Mouse (Mus musculus) liver, postnatal 0 days (tissue): ENCODE results near the gene Slc25a34. TPM values are rescaled to one million over a fixed set of nuclear protein-coding genes. Genes with fewer than 3 reads are reported as not detected.
A peak's percentile ranks its signal among the peaks of the same experiment; 100 is the strongest.

Source experiments
- ATAC-seq: fragments of 200-750 bp; cut with Nextera tagmentation; 2 replicates; pipeline ENCODE4 v1.8.0; 2017; ENCODE audit warnings: mild to moderate bottlenecking, moderate library complexity
- DNase-seq: peaks from one replicate; pipeline ENCODE4 v3.0.0-alpha.2; 2016
- H3K27ac ChIP-seq: fragments of 300-500 bp; sonication (generic); 2 replicates; pipeline ENCODE4 v1.5.1; 2014; ENCODE audit warnings: antibody characterized with exemption, moderate library complexity, mild to moderate bottlenecking, low read depth
- H3K27me3 ChIP-seq: fragments of 300-500 bp; sonication (generic); 2 replicates; pipeline ENCODE4 v1.6.1; 2014; ENCODE audit warnings: low read length, control low read depth, mixed read lengths; ENCODE audit not compliant: insufficient read depth
- H3K36me3 ChIP-seq: fragments of 300-500 bp; sonication (generic); replicated peaks from 2 replicates; pipeline ENCODE4 v1.6.1; 2014; ENCODE audit warnings: mild to moderate bottlenecking, control low read depth, low read length, moderate library complexity, mixed read lengths; ENCODE audit not compliant: insufficient read depth
- H3K4me1 ChIP-seq: fragments of 300-500 bp; sonication (generic); 2 replicates; pipeline ENCODE4 v1.6.1; 2014; ENCODE audit warnings: antibody characterized with exemption, mild to moderate bottlenecking, control low read depth; ENCODE audit not compliant: insufficient read depth
- H3K4me2 ChIP-seq: fragments of 300-500 bp; sonication (generic); 2 replicates; pipeline ENCODE4 v1.6.1; 2014; ENCODE audit warnings: low read depth, mild to moderate bottlenecking, low read length, moderate library complexity, mixed read lengths
- H3K4me3 ChIP-seq: fragments of 300-500 bp; sonication (generic); 2 replicates; pipeline ENCODE4 v1.5.1; 2014; ENCODE audit warnings: low read depth, low read length
- H3K9ac ChIP-seq: fragments of 300-500 bp; sonication (generic); replicated peaks from 2 replicates; pipeline ENCODE4 v1.6.1; 2014; ENCODE audit warnings: mild to moderate bottlenecking, moderate library complexity
- H3K9me3 ChIP-seq: fragments of 300-500 bp; sonication (generic); 2 replicates; pipeline ENCODE4 v1.6.1; 2016; ENCODE audit warnings: mild to moderate bottlenecking, control low read depth, low read length, mixed read lengths
- CTCF ChIP-seq: sonication (generic); IDR thresholded peaks from 2 replicates; pipeline ENCODE4 v1.5.1; 2016; ENCODE audit warnings: antibody characterized with exemption, low read depth
- EP300 ChIP-seq: IDR thresholded peaks from 2 replicates; pipeline ENCODE4 v1.6.1; 2016; ENCODE audit warnings: antibody characterized with exemption, low read depth, mild to moderate bottlenecking
- WGBS: fragments of 180-500 bp; shearing (Covaris S2); extraction: QIAGEN DNeasy Blood & Tissue Kit; methylation state at CpG from one replicate; pipeline ENCODE4 v1.1.7; 2014; ENCODE audit not compliant: insufficient replicate concordance; 5-methylcytosine and 5-hydroxymethylcytosine counted together
- polyA plus RNA-seq: library from polyadenylated mRNA; unstranded; fragments of >200 nt; fragmentation: Nextera tagmentation; extraction: Ambion mirVana; gene quantifications from 2 replicates; pipeline ENCODE4 v1.2.1, GENCODE M21; 2015

The Slc25a34 gene
- polyA plus RNA-seq, 1 experiment from 2014 or later = 0.40 TPM

GRCm38 (mm10) chr4:141627502-141627901, 3.9 kb upstream of the Slc25a34 start:
- no peak for DNase-seq
- TF ChIP-seq EP300 = no peak
- Histone ChIP-seq H3K9me3 (no peaks in the 10 kb centered on the region), H3K27ac (no peak overlapping the region), H3K9ac (no peak overlapping the region), H3K27me3 (no peaks in the 10 kb centered on the region), H3K4me1 (peaks cover 10% of the 10 kb centered on the region), H3K36me3 (peaks cover 49% of the 10 kb centered on the region), H3K4me2 (no peak overlapping the region), H3K4me3 (no peak overlapping the region)
- no peak for ATAC-seq
- WGBS = 89% methylated on average over 5 of the region's 5 CpGs

- no peak for TF ChIP-seq CTCF
- no peak for TF ChIP-seq EP300
- no peak overlapping the region for H3K4me3 ChIP-seq
- H3K27me3 ChIP-seq = no peaks in the 10 kb centered on the region
- no peaks in the 10 kb centered on the region for H3K9me3 ChIP-seq
- DNase-seq (no peak), ATAC-seq (no peak)
- no peak overlapping the region for H3K27ac ChIP-seq
- peaks cover 33% of the 10 kb centered on the region for H3K36me3 ChIP-seq
- 83% methylated on average over 16 of the region's 16 CpGs for WGBS
- no peak overlapping the region for H3K4me2 ChIP-seq
- H3K4me1 ChIP-seq = peaks cover 10% of the 10 kb centered on the region
- H3K9ac ChIP-seq = no peak overlapping the region
Measured at GRCm38 (mm10) chr4:141625774-141626550, 2.3 kb upstream of the Slc25a34 start.

DNA sequence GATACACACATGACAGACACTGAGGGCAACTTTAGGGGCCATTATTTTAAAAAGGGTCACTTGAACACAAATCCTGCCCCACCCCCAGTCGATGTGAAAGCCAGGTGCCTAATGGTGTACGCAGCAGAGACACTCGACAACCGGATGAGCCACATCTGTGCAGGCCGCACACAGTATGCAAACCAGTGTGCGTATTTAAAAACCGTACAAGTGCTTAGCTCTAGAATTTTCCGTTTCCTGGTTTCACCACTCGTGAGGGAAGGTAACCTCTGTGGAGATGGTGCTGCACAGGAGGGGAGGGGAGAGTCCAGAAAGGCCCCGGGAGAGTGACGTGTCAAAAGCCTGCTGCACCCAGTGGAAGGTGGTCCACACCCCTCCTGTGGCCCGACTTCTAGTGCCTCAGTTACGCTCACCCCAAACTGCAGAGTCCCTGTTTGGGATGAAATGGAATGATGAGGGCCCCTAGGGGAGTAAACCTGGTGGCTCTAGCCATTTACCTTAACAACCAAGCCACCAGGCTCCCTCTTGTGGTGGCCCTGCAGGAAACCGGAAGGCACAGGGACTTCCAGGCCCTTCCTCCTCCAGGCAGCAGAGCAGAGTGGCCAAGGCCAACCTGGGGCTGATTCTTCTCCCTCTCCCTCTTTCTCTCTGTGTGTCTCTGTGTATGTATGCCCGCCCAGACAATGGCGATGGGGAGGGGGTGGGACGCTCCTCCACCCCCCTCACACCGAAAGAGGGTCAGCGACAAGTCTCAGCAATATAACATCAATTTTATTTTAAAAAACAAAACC, 1.6 kb upstream of the Slc25a34 start:
- no peak for TF ChIP-seq EP300
- TF ChIP-seq CTCF = peak; percentile 72
- Histone ChIP-seq H3K27me3 (no peaks in the 10 kb centered on the region), H3K9me3 (no peaks in the 10 kb centered on the region), H3K27ac (no peak overlapping the region), H3K4me1 (peaks cover 10% of the 10 kb centered on the region), H3K9ac (no peak overlapping the region), H3K36me3 (peaks cover 31% of the 10 kb centered on the region), H3K4me2 (no peak overlapping the region), H3K4me3 (no peak overlapping the region)
- WGBS = 69% methylated on average over 19 of the region's 19 CpGs
- ATAC-seq (no peak), DNase-seq (peak; percentile 64)

- peaks cover 22% of the 10 kb centered on the region for H3K36me3 ChIP-seq
- DNase-seq (no peak), ATAC-seq (peak; percentile 11; the same call in 1 of the 2 replicates)
- 80% methylated on average over 8 of the region's 8 CpGs for WGBS
- H3K4me3 ChIP-seq = no peak overlapping the region
- no peak overlapping the region for H3K9ac ChIP-seq
- no peaks in the 10 kb centered on the region for H3K9me3 ChIP-seq
- H3K4me2 ChIP-seq = no peak overlapping the region
- H3K27ac ChIP-seq = peak overlapping the region; percentile 81
- no peak for TF ChIP-seq EP300
- TF ChIP-seq CTCF = no peak
- no peaks in the 10 kb centered on the region for H3K27me3 ChIP-seq
- peaks cover 10% of the 10 kb centered on the region for H3K4me1 ChIP-seq
Measured at GRCm38 (mm10) chr4:141624134-141624533, 513 bp upstream of the Slc25a34 start.

DNA sequence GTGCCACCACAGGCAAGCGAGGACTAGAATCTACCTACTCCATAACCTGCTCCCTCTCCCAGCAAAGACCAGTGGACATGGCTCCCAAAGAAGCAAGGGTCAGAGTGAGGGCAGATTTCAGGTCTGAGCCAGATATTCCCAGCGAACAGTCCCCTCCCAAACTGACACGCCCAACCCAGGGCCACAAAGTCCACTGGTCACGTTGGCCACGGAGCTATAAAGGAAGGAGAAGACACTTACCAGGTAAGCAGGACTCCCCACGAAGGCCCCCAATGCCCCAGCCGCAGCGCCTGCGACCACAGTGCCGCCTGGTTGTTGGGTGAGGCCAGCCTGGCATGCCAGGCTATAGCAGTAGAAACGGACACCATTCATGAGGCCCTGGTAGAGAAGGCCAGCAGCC, 584 bp downstream of the Slc25a34 start:
- Histone ChIP-seq H3K4me3 (no peak overlapping the region), H3K36me3 (peaks cover 15% of the 10 kb centered on the region), H3K9me3 (no peaks in the 10 kb centered on the region), H3K27ac (peak overlapping the region; percentile 81), H3K4me1 (peaks cover 17% of the 10 kb centered on the region), H3K27me3 (no peaks in the 10 kb centered on the region), H3K9ac (peak overlapping the region; percentile 21), H3K4me2 (peak overlapping the region; percentile 6; the same call in 1 of the 2 replicates)
- TF ChIP-seq EP300 = no peak
- TF ChIP-seq CTCF = no peak
- 71% methylated on average over 11 of the region's 11 CpGs for WGBS
- DNase-seq (no peak), ATAC-seq (peak; percentile 15; the same call in 1 of the 2 replicates)

DNA sequence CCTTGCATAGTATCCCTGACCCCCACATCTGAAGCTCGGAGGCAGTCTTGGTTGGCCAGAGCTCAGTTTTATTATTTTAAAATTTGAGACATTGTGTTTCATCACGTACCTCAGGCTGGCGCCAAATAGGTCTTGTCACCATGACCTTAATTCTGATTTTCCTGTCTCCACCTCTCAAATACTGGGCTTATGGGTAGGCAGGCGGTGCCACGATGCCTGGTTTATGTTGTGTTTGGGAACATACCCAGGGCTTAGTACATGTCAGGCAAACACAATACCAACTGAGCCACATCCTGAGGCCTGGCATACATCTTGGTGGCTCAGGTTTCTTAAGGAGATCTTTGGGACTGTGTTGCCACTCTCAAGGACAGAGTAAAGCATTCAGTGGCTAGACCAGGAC, 1.0 kb downstream of the Slc25a34 start:
- Histone ChIP-seq H3K9ac (no peak overlapping the region; the same call in 1 of the 2 replicates), H3K27me3 (no peaks in the 10 kb centered on the region), H3K4me3 (no peak overlapping the region), H3K4me1 (peaks cover 22% of the 10 kb centered on the region), H3K36me3 (peaks cover 10% of the 10 kb centered on the region), H3K9me3 (no peaks in the 10 kb centered on the region), H3K4me2 (no peak overlapping the region), H3K27ac (peak overlapping the region; percentile 81; the same call in 1 of the 2 replicates)
- no peak for DNase-seq
- ATAC-seq = no peak
- 77% methylated on average over 5 of the region's 5 CpGs for WGBS
- TF ChIP-seq EP300 = no peak
- TF ChIP-seq CTCF = no peak
